Mouse (Mus musculus): ENCODE data around the gene Hist2h2aa2. TPM values are rescaled to one million over a fixed set of nuclear protein-coding genes. Genes with fewer than 3 reads are reported as not detected.

Hist2h2aa2 gene
- total RNA-seq (2023): 616 to 700 TPM (median 656 TPM) in 4 replicates

DNA sequence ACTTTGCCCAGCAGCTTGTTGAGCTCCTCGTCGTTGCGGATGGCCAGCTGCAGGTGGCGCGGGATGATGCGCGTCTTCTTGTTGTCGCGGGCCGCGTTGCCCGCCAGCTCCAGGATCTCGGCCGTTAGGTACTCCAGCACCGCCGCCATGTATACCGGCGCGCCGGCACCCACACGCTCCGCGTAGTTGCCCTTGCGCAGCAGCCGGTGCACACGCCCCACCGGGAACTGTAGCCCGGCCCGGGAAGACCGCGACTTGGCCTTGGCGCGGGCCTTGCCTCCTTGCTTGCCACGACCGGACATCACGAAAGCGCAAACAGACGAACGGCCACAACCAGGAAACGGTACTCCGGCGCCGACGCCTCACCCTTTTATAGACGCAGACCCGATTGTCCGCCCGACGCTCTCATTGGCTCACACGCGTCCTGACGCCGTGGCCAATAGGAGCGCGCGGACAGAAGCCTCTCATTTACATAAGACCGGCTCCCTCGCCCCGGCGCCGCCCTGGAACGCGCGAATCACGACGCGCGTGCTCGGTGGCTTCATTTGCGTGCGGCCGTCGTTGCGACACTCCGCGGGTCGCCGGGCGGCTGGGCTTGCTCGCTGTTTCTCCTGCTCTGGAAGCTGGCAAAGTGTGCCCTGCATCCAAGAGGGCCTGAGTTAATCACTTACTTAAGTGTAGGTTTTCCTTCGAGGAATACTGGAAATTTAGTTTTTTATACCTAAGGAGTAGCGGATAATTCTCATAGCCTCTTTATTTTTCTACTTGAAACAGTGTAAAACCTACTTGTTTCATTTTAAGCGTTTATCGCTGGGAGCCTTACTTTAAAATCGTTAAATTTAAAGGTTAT, at the start of gene Hist2h2aa2:
Hist2h2aa2 (minus strand) TSS at position 328 of the 850 bp plus-strand sequence.

DNA sequence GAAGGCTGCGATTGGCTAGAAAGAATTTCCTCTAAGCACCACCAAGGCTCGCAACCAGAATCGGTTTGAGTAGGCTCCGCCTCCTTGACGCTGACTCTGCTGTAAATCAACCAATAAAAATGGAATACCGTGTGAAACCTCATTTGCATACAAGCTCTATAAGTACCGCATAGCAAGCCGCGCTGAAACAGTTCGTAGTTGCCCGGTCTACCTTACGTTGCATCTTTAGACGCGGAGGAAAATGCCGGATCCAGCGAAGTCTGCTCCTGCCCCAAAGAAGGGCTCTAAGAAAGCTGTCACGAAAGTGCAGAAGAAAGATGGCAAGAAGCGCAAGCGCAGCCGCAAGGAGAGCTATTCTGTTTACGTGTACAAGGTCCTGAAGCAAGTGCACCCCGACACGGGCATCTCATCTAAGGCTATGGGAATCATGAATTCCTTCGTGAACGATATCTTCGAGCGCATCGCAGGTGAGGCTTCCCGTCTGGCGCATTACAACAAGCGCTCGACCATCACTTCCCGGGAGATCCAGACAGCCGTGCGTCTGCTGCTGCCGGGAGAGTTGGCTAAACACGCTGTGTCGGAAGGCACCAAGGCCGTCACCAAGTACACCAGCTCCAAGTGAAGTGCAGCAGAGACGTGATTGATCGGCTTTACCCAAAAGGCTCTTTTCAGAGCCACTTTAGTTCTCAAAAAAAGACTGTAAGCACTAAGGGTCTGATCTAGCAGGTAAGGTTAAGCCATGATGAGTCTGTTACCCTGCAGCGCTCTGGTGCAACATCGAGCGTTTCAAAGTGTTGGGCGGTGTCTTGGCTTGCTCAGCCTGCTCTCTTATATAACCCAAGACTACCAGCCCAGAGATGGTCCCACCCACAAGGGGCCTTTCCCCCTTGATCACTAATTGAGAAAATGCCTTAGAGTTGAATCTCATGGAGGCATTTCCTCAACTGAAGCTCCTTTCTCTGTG, 29.7 kb upstream of the Hist2h2aa2 start, which contains the start of gene Hist2h2bb:
Hist2h2bb (plus strand) TSS at position 242 of the 964 bp plus-strand sequence.

DNA sequence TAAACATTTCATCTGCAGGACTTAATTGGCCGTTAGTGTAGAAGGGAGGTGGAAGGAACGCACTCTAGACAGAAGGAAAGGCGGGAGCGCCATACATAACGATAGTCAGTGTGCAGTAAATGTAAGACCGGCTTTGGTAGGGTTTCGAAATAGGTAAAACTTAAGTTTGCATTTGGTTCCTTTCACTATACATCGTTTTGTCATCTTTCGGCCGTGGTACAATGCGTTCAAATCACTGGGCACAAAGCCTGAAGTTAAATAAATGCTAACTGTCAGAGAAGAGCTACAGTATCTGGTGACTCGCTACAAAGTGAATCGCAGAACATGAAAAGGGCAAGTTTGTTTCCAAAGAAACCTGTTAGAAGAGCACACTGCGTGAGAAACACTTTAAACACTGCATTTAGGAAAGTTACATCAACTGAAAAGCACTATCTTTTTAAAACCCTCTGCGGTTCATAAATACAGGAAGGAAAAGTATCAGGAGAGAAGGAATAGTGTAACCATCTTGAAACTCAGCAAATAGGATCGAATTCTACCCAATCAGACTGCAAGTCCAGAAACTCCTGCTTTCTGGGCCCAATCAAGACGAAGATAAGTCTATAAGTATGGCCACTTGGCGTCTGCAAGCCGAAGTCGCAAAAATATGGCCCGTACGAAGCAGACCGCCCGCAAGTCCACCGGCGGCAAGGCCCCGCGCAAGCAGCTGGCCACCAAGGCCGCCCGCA, 28.1 kb upstream of the Hist2h2aa2 start, which contains the start of gene Hist2h3b:
Hist2h3b (plus strand) TSS at position 604 of the 725 bp plus-strand sequence.

DNA sequence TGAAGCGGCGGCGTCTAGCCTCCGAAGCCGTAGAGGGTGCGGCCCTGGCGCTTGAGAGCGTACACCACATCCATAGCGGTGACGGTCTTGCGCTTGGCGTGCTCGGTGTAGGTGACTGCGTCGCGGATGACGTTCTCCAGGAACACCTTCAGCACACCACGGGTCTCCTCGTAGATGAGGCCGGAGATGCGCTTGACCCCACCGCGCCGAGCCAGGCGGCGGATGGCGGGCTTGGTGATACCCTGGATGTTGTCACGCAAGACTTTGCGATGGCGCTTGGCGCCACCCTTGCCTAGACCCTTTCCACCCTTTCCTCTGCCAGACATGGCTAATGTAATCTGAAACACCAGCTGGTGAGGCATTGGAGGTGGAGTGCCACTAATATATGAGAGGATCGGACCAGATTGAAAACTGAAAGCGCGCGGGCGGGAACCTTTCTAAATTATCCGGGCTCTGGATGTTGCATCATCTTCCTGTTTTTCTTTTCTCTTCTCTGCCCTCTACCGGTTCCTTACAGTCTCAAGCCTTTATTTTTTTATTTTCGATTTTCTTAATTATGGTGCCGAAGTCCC, 23.0 kb upstream of the Hist2h2aa2 start, which contains the start of gene Hist2h4:
Hist2h4 (minus strand) TSS at position 333 of the 572 bp plus-strand sequence.

DNA sequence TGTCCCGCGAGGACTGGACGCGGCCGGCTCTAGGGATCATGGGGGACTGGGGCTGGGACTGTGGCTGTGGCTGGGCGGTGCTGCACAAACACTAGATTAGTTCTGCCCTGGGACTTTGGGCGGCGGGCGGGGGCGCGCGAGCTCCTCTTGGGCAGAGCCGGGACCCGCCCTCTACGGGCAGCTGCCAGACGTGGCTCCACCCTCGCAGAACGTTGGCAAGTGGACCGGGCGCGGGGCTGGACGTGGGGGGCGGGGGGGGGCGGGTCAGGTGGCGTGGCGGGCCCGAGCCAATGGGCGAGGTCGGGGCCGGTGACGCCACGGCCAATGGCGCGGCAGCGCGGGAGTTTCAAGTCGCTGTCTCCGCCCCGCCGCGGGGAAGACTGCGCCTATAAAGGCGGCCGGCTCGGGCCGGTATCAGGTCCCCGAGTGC, 6.4 kb upstream of the Hist2h2aa2 start, which contains the start of gene Hist2h3c1:
Hist2h3c1 (plus strand) TSS at position 259 of the 430 bp plus-strand sequence.

DNA sequence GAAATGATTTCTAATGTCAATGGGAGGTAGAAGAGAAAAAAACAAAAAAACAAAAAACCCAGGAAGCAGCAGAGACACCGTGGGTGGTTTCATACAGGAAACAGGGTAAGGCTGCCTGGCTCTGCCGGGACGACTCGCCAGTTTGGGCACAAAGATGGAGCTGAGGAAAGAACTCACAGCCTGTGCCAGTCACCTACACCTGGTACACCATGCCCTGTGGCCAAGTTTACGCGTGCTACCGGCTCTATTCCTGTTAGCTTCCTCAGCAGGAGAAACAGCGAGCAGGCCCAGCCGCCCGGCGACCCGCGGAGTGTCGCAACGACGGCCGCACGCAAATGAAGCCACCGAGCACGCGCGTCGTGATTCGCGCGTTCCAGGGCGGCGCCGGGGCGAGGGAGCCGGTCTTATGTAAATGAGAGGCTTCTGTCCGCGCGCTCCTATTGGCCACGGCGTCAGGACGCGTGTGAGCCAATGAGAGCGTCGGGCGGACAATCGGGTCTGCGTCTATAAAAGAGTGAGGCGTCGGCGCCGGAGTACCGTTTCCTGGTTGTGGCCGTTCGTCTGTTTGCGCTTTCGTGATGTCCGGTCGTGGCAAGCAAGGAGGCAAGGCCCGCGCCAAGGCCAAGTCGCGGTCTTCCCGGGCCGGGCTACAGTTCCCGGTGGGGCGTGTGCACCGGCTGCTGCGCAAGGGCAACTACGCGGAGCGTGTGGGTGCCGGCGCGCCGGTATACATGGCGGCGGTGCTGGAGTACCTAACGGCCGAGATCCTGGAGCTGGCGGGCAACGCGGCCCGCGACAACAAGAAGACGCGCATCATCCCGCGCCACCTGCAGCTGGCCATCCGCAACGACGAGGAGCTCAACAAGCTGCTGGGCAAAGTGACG, 5.2 kb upstream of the Hist2h2aa2 start, which contains the start of gene Hist2h2aa1:
Hist2h2aa1 (plus strand) TSS at position 495 of the 884 bp plus-strand sequence.

DNA sequence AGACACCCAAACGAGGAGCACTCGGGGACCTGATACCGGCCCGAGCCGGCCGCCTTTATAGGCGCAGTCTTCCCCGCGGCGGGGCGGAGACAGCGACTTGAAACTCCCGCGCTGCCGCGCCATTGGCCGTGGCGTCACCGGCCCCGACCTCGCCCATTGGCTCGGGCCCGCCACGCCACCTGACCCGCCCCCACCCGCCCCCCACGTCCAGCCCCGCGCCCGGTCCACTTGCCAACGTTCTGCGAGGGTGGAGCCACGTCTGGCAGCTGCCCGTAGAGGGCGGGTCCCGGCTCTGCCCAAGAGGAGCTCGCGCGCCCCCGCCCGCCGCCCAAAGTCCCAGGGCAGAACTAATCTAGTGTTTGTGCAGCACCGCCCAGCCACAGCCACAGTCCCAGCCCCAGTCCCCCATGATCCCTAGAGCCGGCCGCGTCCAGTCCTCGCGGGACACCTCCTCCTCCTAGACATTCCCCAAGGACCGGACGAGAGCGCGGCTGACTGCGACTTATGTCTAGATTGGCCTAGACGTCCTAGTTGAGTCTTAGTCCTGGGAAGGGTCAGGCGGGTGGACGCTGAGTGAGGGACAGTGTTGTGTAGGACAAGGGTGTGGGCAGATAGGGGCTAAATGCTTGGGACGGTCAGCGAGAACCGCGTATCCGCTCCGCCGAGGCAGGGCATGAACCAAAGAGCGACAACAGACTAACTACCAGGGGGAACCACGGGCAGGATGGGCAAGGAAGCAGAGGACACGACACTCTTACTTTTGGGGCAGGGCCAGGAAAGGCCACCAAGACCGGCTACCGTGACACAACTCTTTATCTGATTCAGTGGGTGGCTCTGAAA, 902 bp downstream of the Hist2h2aa2 start, which contains the start of gene Hist2h3c2:
Hist2h3c2 (minus strand) TSS at position 174 of the 840 bp plus-strand sequence.

DNA sequence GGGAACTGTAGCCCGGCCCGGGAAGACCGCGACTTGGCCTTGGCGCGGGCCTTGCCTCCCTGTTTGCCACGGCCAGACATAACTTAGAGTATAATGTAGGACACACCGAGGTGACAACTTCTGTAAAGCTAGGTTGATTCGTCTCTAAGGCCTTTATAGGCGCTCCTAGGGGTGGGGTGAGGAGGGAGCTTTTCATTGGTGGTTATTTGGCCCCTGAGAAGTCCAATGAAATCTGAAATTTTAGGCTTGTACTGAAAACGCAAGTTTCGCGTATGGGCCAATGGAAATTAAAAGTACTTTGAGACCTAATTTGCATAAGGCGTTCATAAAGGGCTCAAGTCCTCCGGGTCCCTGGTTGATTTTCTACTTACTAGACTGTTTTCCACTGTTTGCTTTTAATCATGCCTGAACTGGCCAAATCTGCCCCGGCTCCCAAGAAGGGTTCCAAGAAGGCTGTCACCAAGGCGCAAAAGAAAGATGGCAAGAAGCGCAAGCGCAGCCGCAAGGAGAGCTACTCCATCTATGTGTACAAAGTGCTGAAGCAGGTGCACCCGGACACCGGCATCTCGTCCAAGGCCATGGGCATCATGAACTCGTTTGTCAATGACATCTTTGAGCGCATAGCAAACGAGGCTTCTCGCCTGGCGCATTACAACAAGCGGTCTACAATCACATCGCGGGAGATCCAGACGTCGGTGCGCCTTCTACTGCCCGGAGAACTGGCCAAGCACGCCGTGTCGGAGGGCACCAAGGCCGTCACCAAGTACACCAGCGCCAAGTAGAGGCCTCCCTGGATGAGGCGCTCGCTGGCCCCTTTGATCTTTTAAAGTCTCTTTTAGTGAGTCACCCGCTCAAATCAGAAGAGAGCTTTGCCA, 19.1 kb downstream of the Hist2h2aa2 start, which contains the start of the genes Hist2h2ac and Hist2h2be:
Hist2h2ac (minus strand) TSS at position 116 of the 875 bp plus-strand sequence.
Hist2h2be (plus strand) TSS at position 355 of the 875 bp plus-strand sequence.

DNA sequence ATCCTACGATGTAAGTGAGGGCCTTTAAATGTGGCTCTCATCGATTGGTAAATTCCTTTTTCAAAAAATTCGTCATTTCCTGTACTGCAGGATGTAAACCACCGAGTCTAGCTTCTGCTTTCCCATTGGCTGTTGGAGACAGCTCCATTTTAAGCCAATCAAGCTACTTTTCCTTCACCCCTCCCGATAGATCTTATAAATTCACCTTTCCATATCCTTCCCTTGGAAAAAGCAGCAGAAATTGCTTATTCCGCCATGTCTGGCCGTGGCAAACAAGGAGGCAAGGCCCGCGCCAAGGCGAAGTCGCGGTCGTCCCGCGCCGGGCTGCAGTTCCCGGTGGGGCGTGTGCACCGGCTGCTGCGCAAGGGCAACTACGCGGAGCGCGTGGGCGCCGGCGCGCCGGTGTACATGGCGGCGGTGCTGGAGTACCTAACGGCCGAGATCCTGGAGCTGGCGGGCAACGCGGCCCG, 20.4 kb downstream of the Hist2h2aa2 start, which contains the start of the genes Bola1 and Hist2h2ab:
Bola1 (minus strand) TSS at position 49 of the 470 bp plus-strand sequence.
Hist2h2ab (plus strand) TSS at position 205 of the 470 bp plus-strand sequence.

Other genes starting within 250 kb of the Hist2h2aa2 start
- 189 to 205 TPM (median 195 TPM) in 4 replicates for gene Plekho1, start 244.3 kb downstream of the Hist2h2aa2 start, total RNA-seq (2023)
- gene Vps45, start 181.8 kb downstream of the Hist2h2aa2 start, total RNA-seq (2023): 11.6 to 26.4 TPM (median 18.2 TPM) in 4 replicates
- 47.2 to 62.4 TPM (median 53.9 TPM) in 4 replicates for gene Otud7b, start 135.7 kb downstream of the Hist2h2aa2 start, total RNA-seq (2023)
- gene Mtmr11, start 78.3 kb downstream of the Hist2h2aa2 start, total RNA-seq (2023): 1.3 to 3.2 TPM (median 2.4 TPM) in 4 replicates
- gene Sf3b4, start 67.9 kb downstream of the Hist2h2aa2 start, total RNA-seq (2023): 85.7 to 87.5 TPM (median 86.2 TPM) in 4 replicates
- gene Sv2a, start 59.1 kb downstream of the Hist2h2aa2 start, total RNA-seq (2023): 2.4 to 3.8 TPM (median 3.1 TPM) in 4 replicates
- gene Bola1, start 20.6 kb downstream of the Hist2h2aa2 start, total RNA-seq (2023): 7.2 to 11.9 TPM (median 10.7 TPM) in 4 replicates
- gene Hist2h2ab, start 20.4 kb downstream of the Hist2h2aa2 start, total RNA-seq (2023): 2.1 to 10.6 TPM (median 3.9 TPM) in 4 replicates
- 96.9 to 100 TPM (median 98.5 TPM) in 4 replicates for gene Hist2h2ac, start 19.4 kb downstream of the Hist2h2aa2 start, total RNA-seq (2023)
- gene Hist2h2be, start 19.2 kb downstream of the Hist2h2aa2 start, total RNA-seq (2023): 4.1 to 5.4 TPM (median 4.6 TPM) in 4 replicates
- gene Hist2h3c2, start 1.1 kb downstream of the Hist2h2aa2 start, total RNA-seq (2023): 0.88 to 3.2 TPM (median 2.5 TPM) in 4 replicates
- 5.5 to 24.6 TPM (median 10.3 TPM) in 3 of 4 replicates, not detected in the other for gene Hist2h2aa1, start 5.2 kb upstream of the Hist2h2aa2 start, total RNA-seq (2023)
- gene Hist2h3c1, start 6.4 kb upstream of the Hist2h2aa2 start, total RNA-seq (2023): not detected in 4 replicates
- 48.7 to 60.4 TPM (median 57.4 TPM) in 4 replicates for gene Hist2h4, start 23.0 kb upstream of the Hist2h2aa2 start, total RNA-seq (2023)
- gene Hist2h3b, start 28.4 kb upstream of the Hist2h2aa2 start, total RNA-seq (2023): 132 to 189 TPM (median 159 TPM) in 4 replicates
- 175 to 207 TPM (median 186 TPM) in 4 replicates for gene Hist2h2bb, start 29.5 kb upstream of the Hist2h2aa2 start, total RNA-seq (2023)
- 0.30 to 1.0 TPM (median 0.38 TPM) in 4 replicates for gene Fcgr1, start 53.7 kb upstream of the Hist2h2aa2 start, total RNA-seq (2023)
- not detected in 4 replicates for gene BC107364, start 212.0 kb upstream of the Hist2h2aa2 start, total RNA-seq (2023)